Comparison of ENCODE assay signal across 9 mouse cellular contexts in genomic region chr2:160872395-160872794, GRCm38 (mm10). TPM values are rescaled to one million over a fixed set of nuclear protein-coding genes. Genes with fewer than 3 reads are reported as not detected.
DNase-seq lines count a peak whose midpoint lies in the region; ATAC-seq and TF ChIP-seq lines count a peak whose summit lies in the region.
"Had no signal": no experiment of that assay in that cellular context is flagged by ENCODE, and none has a peak within 500 bp of the region (broad histone marks: within the 10 kb centered on the region; RNA-seq: fewer than 3 reads in every experiment).

No protein-coding gene starts in this region.

- peak overlapping the region; percentile 91 for H3K4me3 ChIP-seq in forebrain, embryonic 10.5 days
- peak overlapping the region; percentile 91 for H3K4me3 ChIP-seq in heart, postnatal 0 days (ENCODE audit: low read depth, low read length)
- H3K4me3 ChIP-seq in liver, postnatal 0 days (ENCODE audit: low read depth, low read length): peak overlapping the region; percentile 75
- peak overlapping the region; percentile 82 for H3K4me3 ChIP-seq in neural tube, embryonic 14.5 days (ENCODE audit: low read depth, low read length)

- no peak for TF ChIP-seq EP300 in heart, postnatal 0 days (IDR thresholded peaks at IDR 0.05; ENCODE audit: low read depth)
- no peak for TF ChIP-seq EP300 in liver, postnatal 0 days (IDR thresholded peaks at IDR 0.05; ENCODE audit: low read depth)

- H3K9ac ChIP-seq in heart, postnatal 0 days (replicated peaks; ENCODE audit: low read depth, low read length): peak overlapping the region; percentile 96
- peak overlapping the region; percentile 89 for H3K9ac ChIP-seq in liver, postnatal 0 days (replicated peaks)
- H3K9ac ChIP-seq in neural tube, embryonic 14.5 days (replicated peaks; ENCODE audit: low read depth, low read length): peak overlapping the region; percentile 96

- peak overlapping the region; percentile 90 for H3K4me2 ChIP-seq in heart, postnatal 0 days (ENCODE audit: low read depth, low read length)
- H3K4me2 ChIP-seq in liver, postnatal 0 days (ENCODE audit: low read depth, low read length): peak overlapping the region; percentile 80
- peak overlapping the region; percentile 53 for H3K4me2 ChIP-seq in neural tube, embryonic 14.5 days (ENCODE audit: low read depth, low read length)

- peaks cover 3% of the 10 kb centered on the region; the same call in 1 of the 2 replicates for H3K9me3 ChIP-seq in forebrain, embryonic 10.5 days
- no peaks in the 10 kb centered on the region; the same call in 1 of the 2 replicates for H3K9me3 ChIP-seq in heart, postnatal 0 days (replicated peaks; ENCODE audit: control insufficient read depth, low read length)
- peaks cover 4% of the 10 kb centered on the region; the same call in 1 of the 2 replicates for H3K9me3 ChIP-seq in liver, postnatal 0 days (ENCODE audit: low read length)
- H3K9me3 ChIP-seq in neural tube, embryonic 14.5 days (ENCODE audit: control insufficient read depth, low read length): no peaks in the 10 kb centered on the region; the same call in 1 of the 2 replicates

- no peaks in the 10 kb centered on the region for H3K27me3 ChIP-seq in forebrain, embryonic 10.5 days (ENCODE audit: poor library complexity, severe bottlenecking)
- no peaks in the 10 kb centered on the region for H3K27me3 ChIP-seq in heart, postnatal 0 days (ENCODE audit: control insufficient read depth, insufficient read depth, low read length)
- H3K27me3 ChIP-seq in liver, postnatal 0 days (ENCODE audit: insufficient read depth, low read length): no peaks in the 10 kb centered on the region
- H3K27me3 ChIP-seq in neural tube, embryonic 14.5 days (ENCODE audit: control insufficient read depth, insufficient read depth, low read length): no peaks in the 10 kb centered on the region

- peak overlapping the region; percentile 93 for H3K27ac ChIP-seq in forebrain, embryonic 10.5 days
- peak overlapping the region; percentile 98 for H3K27ac ChIP-seq in heart, postnatal 0 days (ENCODE audit: low read depth)
- H3K27ac ChIP-seq in liver, postnatal 0 days (ENCODE audit: low read depth): peak overlapping the region; percentile 94
- peak overlapping the region; percentile 98 for H3K27ac ChIP-seq in neural tube, embryonic 14.5 days (ENCODE audit: low read depth, low read length)

- no peaks in the 10 kb centered on the region for H3K36me3 ChIP-seq in forebrain, embryonic 10.5 days (replicated peaks)
- H3K36me3 ChIP-seq in heart, postnatal 0 days (replicated peaks; ENCODE audit: control insufficient read depth, insufficient read depth, low read length): no peaks in the 10 kb centered on the region
- H3K36me3 ChIP-seq in liver, postnatal 0 days (replicated peaks; ENCODE audit: insufficient read depth, low read length): no peaks in the 10 kb centered on the region
- H3K36me3 ChIP-seq in neural tube, embryonic 14.5 days (ENCODE audit: control insufficient read depth, insufficient read depth, low read length): no peaks in the 10 kb centered on the region

- no peak for TF ChIP-seq CTCF in heart, postnatal 0 days (IDR thresholded peaks at IDR 0.05; ENCODE audit: low read depth)
- no peak for TF ChIP-seq CTCF in liver, postnatal 0 days (IDR thresholded peaks at IDR 0.05; ENCODE audit: low read depth)

- ATAC-seq in heart, postnatal 0 days (ENCODE audit: insufficient read depth, low read depth): peak; percentile 85
- peak; percentile 86 for ATAC-seq in liver, postnatal 0 days
- ATAC-seq in neural tube, embryonic 14.5 days (ENCODE audit: low read depth): peak; percentile 92

- WGBS in forebrain, embryonic 10.5 days: under 1% methylated on average over 45 of the region's 47 CpGs
- under 1% methylated on average over 42 of the region's 47 CpGs for WGBS in heart, postnatal 0 days
- WGBS in liver, postnatal 0 days (ENCODE audit: insufficient replicate concordance): 1% methylated on average over 41 of the region's 47 CpGs
- under 1% methylated on average over 44 of the region's 47 CpGs for WGBS in neural tube, embryonic 14.5 days

- peak; percentile 35 to 53 for DNase-seq in CD8-positive naive resting alpha-beta T cell, adult 2 months (ENCODE audit: low read depth in 2 of 2, low spot score in 2 of 2)
- DNase-seq in brain, adult 2 months (ENCODE audit: low read depth, low spot score): peak; percentile 83
- DNase-seq in forebrain, embryonic 10.5 days (ENCODE audit: extremely low spot score, low spot score): peak; percentile 69
- DNase-seq in heart, postnatal 0 days (ENCODE audit: low spot score): peak; percentile 59
- peak; percentile 68 to 89 for DNase-seq in kidney, postnatal 36 days
- DNase-seq in liver, postnatal 0 days: peak; percentile 83
- DNase-seq in testis, postnatal 10 days (ENCODE audit: low spot score): peak; percentile 91

- H3K4me1 ChIP-seq in forebrain, embryonic 10.5 days: peaks cover 16% of the 10 kb centered on the region
- peaks cover 7% of the 10 kb centered on the region; the same call in 1 of the 2 replicates for H3K4me1 ChIP-seq in heart, postnatal 0 days (ENCODE audit: control insufficient read depth, insufficient read depth)
- H3K4me1 ChIP-seq in liver, postnatal 0 days (ENCODE audit: insufficient read depth): peaks cover 8% of the 10 kb centered on the region; the same call in 1 of the 2 replicates
- 0 out of 2 replicates have a peak, but pooled peaks cover 7% of the 10 kb centered on the region for H3K4me1 ChIP-seq in neural tube, embryonic 14.5 days (ENCODE audit: control insufficient read depth, insufficient read depth, low read length)

RNA-seq across cellular contexts. Expression of gene Zhx3, which starts 0.4 kb away (rescaled TPM):
- polyA plus RNA-seq in forebrain, embryonic 10.5 days (2016; fragmentation: Nextera tagmentation; extraction: Ambion mirVana): 5.8 and 5.9 TPM in 2 replicates
- 14.2 and 18.3 TPM in 2 replicates for total RNA-seq in heart, postnatal 0 days (2014; rRNA removed; ENCODE audit: low replicate concordance)
- 4.7 and 5.1 TPM in 2 replicates for polyA plus RNA-seq in heart, postnatal 0 days (2015; fragmentation: Nextera tagmentation; extraction: Ambion mirVana)
- polyA plus RNA-seq in liver, postnatal 0 days (2015; fragmentation: Nextera tagmentation; extraction: Ambion mirVana): 4.1 and 6.0 TPM in 2 replicates
- polyA plus RNA-seq in neural tube, embryonic 14.5 days (2014; fragmentation: Nextera tagmentation; extraction: Ambion mirVana): 15.5 and 20.1 TPM in 2 replicates

RNA-seq across cellular contexts. Expression of gene Lpin3, which starts 8.1 kb away (rescaled TPM):
- polyA plus RNA-seq in forebrain, embryonic 10.5 days (2016; fragmentation: Nextera tagmentation; extraction: Ambion mirVana): 0.74 and 1.0 TPM in 2 replicates
- 1.1 and 5.1 TPM in 2 replicates for total RNA-seq in heart, postnatal 0 days (2014; rRNA removed; ENCODE audit: low replicate concordance)
- 0.99 and 1.5 TPM in 2 replicates for polyA plus RNA-seq in heart, postnatal 0 days (2015; fragmentation: Nextera tagmentation; extraction: Ambion mirVana)
- 0.91 and 1.2 TPM in 2 replicates for polyA plus RNA-seq in liver, postnatal 0 days (2015; fragmentation: Nextera tagmentation; extraction: Ambion mirVana)
- 0.21 and 0.43 TPM in 2 replicates for polyA plus RNA-seq in neural tube, embryonic 14.5 days (2014; fragmentation: Nextera tagmentation; extraction: Ambion mirVana)

RNA-seq across cellular contexts. Expression of gene Emilin3, which starts 39.7 kb away (rescaled TPM):
- polyA plus RNA-seq in forebrain, embryonic 10.5 days (2016; fragmentation: Nextera tagmentation; extraction: Ambion mirVana): 2.0 and 2.2 TPM in 2 replicates
- 0.15 and 0.84 TPM in 2 replicates for total RNA-seq in heart, postnatal 0 days (2014; rRNA removed; ENCODE audit: low replicate concordance)
- polyA plus RNA-seq in heart, postnatal 0 days (2015; fragmentation: Nextera tagmentation; extraction: Ambion mirVana): 0.10 and 0.23 TPM in 2 replicates
- 0.07 TPM in 1 of 2 replicates, not detected in the other for polyA plus RNA-seq in liver, postnatal 0 days (2015; fragmentation: Nextera tagmentation; extraction: Ambion mirVana)
- 0.11 and 0.45 TPM in 2 replicates for polyA plus RNA-seq in neural tube, embryonic 14.5 days (2014; fragmentation: Nextera tagmentation; extraction: Ambion mirVana)
- polyA plus RNA-seq: large intestine, adult 2 months had no signal

Comparison
In these comparisons a context has a peak if more than half of its experiments do, and no peak if none do; other contexts are left out.
1. Peak in every context shown above with its lines: DNase-seq, ATAC-seq, H3K4me3 ChIP-seq and H3K27ac ChIP-seq.